Mouse (Mus musculus) embryonic facial prominence, embryonic 11.5 days (tissue): Measurements from ENCODE around the gene Nr1i3. TPM values are rescaled to one million over a fixed set of nuclear protein-coding genes. Genes with fewer than 3 reads are reported as not detected.

Source experiments
- ATAC-seq: fragments of 200-750 bp; cut with Nextera tagmentation; replicated peaks from 2 replicates; pipeline ENCODE4 v1.8.0; 2017; ENCODE audit warnings: low read depth; ENCODE audit not compliant: insufficient number of reproducible peaks, low FRiP score, low TSS enrichment
- DNase-seq: peaks from one replicate; pipeline ENCODE4 v3.0.0-alpha.2; 2015; ENCODE audit warnings: low spot score
- H3K27ac ChIP-seq: fragments of 300-500 bp; sonication (generic); replicated peaks from 2 replicates; pipeline ENCODE4 v1.5.1; 2014; ENCODE audit warnings: mild to moderate bottlenecking, low read depth, low read length, control low read depth
- H3K27me3 ChIP-seq: fragments of 300-500 bp; sonication (generic); 2 replicates; pipeline ENCODE4 v1.6.1; 2014; ENCODE audit warnings: mild to moderate bottlenecking, low read length, moderate library complexity, mixed read lengths; ENCODE audit not compliant: control insufficient read depth, insufficient read depth
- H3K36me3 ChIP-seq: fragments of 300-500 bp; sonication (generic); replicated peaks from 2 replicates; pipeline ENCODE4 v1.6.1; 2014; ENCODE audit warnings: low read depth, mild to moderate bottlenecking, low read length, moderate library complexity, mixed read lengths; ENCODE audit not compliant: control insufficient read depth, insufficient read depth
- H3K4me1 ChIP-seq: fragments of 300-500 bp; sonication (generic); 2 replicates; pipeline ENCODE4 v1.6.1; 2014; ENCODE audit warnings: low read length, mixed read lengths; ENCODE audit not compliant: control insufficient read depth, insufficient read depth
- H3K4me2 ChIP-seq: fragments of 300-500 bp; sonication (generic); 2 replicates; pipeline ENCODE4 v1.6.1; 2014; ENCODE audit warnings: low read depth, mild to moderate bottlenecking, control low read depth, low read length, moderate library complexity
- H3K4me3 ChIP-seq: fragments of 300-500 bp; sonication (generic); 2 replicates; pipeline ENCODE4 v1.5.1; 2014; ENCODE audit warnings: low read depth, low read length, control low read depth
- H3K9ac ChIP-seq: fragments of 300-500 bp; sonication (generic); replicated peaks from 2 replicates; pipeline ENCODE4 v1.6.1; 2014; ENCODE audit warnings: mild to moderate bottlenecking, control low read depth, low read length
- H3K9me3 ChIP-seq: fragments of 300-500 bp; sonication (generic); replicated peaks from 2 replicates; pipeline ENCODE4 v1.6.1; 2016; ENCODE audit warnings: mild to moderate bottlenecking, low read length, inconsistent platforms, mixed read lengths; ENCODE audit not compliant: control insufficient read depth
- WGBS: fragments of 180-500 bp; shearing (Covaris S2); extraction: QIAGEN DNeasy Blood & Tissue Kit; methylation state at CpG from one replicate; pipeline ENCODE4 v1.1.7; 2014; 5-methylcytosine and 5-hydroxymethylcytosine counted together
- polyA plus RNA-seq: library from polyadenylated mRNA; unstranded; fragments of >200 nt; fragmentation: Nextera tagmentation; extraction: Ambion mirVana; gene quantifications from 2 replicates; pipeline ENCODE4 v1.2.1, GENCODE M21; 2014

Nr1i3 gene
- polyA plus RNA-seq: 0.22 and 0.26 TPM in 2 replicates

DNA sequence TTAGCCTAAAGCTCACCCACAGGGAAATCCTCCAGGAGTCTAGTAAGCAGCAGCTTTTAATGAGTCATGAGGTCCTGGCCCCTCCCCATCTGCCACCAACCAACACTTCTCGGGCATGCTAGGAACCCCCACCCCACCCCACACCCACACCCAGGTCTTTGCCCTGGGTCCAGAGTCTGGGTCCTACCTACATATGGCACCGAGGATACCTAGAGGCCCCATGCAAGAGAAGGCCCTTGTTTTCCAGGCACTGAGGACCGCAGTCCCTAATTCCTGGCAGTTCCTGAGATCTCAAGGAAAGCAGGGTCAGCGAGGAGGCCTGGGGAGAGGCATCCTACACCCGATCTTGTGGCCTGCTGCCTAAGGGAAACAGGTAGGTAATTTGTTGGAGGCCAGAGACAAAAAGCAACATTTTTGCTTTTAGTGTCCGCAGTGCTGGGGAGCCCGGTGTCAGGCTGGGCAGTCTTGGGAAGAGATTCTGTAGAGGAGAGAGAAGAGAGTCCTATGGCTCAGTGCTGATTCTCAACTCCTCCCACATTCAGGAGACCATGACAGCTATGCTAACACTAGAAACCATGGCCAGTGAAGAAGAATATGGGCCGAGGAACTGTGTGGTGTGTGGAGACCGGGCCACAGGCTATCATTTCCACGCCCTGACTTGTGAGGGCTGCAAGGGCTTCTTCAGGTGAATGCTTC is at the start of gene Nr1i3:
Gene Nr1i3 (plus strand): TSS at position 170 of the 696 bp plus-strand sequence.
- 72% methylated on average over 10 of the region's 10 CpGs for WGBS
- ATAC-seq (no peak), DNase-seq (no peak)
- Histone ChIP-seq H3K9ac (no peak within 1 kb of the TSS), H3K27me3 (no peaks in the 10 kb centered on the region), H3K27ac (no peak within 1 kb of the TSS), H3K4me1 (no peaks in the 10 kb centered on the region), H3K9me3 (no peaks in the 10 kb centered on the region), H3K4me3 (no peak within 1 kb of the TSS), H3K36me3 (no peaks in the 10 kb centered on the region), H3K4me2 (no peak within 1 kb of the TSS)

DNA sequence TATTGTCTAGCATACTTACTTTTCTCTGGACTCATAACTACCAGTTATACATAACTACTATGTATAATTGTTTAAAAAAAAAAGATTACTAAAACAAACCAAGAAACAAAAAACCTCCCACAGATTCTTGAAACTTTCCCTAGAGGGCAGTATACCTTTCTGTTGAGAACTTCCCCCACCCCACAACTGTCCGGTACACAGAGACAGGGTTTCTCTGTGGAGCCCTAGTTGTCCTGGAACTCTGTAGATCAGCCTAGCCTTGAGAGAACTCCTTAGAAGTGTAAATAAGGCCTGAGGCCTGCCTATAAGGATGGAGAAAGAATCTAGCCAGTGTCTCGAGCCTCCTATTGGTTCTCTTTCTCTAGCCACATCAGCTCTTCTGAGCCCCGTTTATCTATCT is 49.5 kb upstream of the Nr1i3 start:
- no peaks in the 10 kb centered on the region for H3K36me3 ChIP-seq
- no peak overlapping the region for H3K27ac ChIP-seq
- ATAC-seq (no peak), DNase-seq (peak; percentile 58)
- H3K4me1 ChIP-seq: no peaks in the 10 kb centered on the region
- no peak overlapping the region for H3K9ac ChIP-seq
- peaks cover 6% of the 10 kb centered on the region; the same call in 1 of the 2 replicates for H3K27me3 ChIP-seq
- H3K4me2 ChIP-seq: no peak overlapping the region
- WGBS: 43% methylated on average over 3 of the region's 3 CpGs
- no peak overlapping the region for H3K4me3 ChIP-seq
- H3K9me3 ChIP-seq: no peaks in the 10 kb centered on the region

DNA sequence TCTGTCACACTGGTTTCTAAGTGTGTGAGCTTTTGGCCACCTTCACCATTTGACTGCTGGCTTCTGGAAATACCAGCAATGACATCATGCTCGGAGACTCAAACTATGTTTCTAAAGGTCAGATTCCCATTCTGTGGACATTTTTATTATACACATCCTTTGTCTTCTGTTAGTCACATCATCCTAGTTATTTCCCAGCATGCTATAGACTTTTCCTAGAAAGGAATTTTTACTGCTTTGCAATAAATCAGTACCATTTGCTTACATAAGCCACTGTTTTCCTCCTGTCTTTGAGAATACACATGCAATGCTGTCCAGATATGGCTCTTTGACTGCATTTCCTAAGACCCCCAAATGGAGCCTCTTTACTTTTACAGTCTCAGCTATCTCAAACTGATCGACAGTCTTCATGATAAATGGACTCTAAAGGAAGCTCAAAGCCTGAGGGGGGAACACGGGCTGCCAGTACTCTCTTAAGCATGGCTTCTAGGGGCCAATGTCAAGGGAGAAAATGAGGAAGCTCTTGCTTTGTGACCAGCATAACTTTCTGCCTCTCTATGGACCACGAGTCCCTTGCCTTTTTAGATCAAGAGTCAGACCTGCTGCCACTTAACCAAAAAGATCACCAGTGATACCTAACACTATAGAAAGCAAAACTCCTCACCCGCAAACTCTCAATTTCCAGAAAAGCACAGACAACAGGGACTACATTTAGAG is 48.0 kb upstream of the Nr1i3 start:
- H3K4me2 ChIP-seq: no peak overlapping the region
- no peaks in the 10 kb centered on the region for H3K9me3 ChIP-seq
- no peak overlapping the region for H3K9ac ChIP-seq
- no peaks in the 10 kb centered on the region for H3K4me1 ChIP-seq
- DNase-seq (no peak), ATAC-seq (no peak)
- H3K27ac ChIP-seq: no peak overlapping the region
- H3K4me3 ChIP-seq: no peak overlapping the region
- no peaks in the 10 kb centered on the region for H3K36me3 ChIP-seq
- no peaks in the 10 kb centered on the region for H3K27me3 ChIP-seq
- 81% methylated on average over 5 of the region's 5 CpGs for WGBS

DNA sequence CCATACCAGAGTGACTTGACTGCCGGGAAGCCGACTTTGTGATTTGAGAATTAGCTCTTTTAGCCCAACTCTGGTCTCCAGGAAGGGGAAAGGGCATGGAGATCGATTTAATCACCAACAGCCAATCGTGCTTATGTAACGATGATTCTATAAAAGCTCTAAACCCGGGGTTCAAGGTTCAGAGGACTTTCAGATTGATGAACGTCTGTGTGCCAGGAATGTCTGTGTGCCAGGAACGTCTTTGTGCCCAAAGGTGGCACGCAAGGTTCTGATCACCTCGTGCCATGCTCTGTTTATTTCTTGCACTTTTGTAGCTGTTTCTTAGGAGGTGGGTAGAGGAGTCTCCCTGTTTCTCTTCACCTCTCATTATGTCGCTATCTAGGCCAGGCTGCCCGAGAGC is 44.9 kb upstream of the Nr1i3 start:
- ATAC-seq (no peak), DNase-seq (no peak)
- Histone ChIP-seq H3K4me1 (no peaks in the 10 kb centered on the region), H3K4me3 (no peak overlapping the region), H3K36me3 (no peaks in the 10 kb centered on the region), H3K4me2 (no peak overlapping the region), H3K9ac (no peak overlapping the region), H3K27ac (no peak overlapping the region), H3K27me3 (no peaks in the 10 kb centered on the region), H3K9me3 (no peaks in the 10 kb centered on the region)
- 84% methylated on average over 12 of the region's 12 CpGs for WGBS

DNA sequence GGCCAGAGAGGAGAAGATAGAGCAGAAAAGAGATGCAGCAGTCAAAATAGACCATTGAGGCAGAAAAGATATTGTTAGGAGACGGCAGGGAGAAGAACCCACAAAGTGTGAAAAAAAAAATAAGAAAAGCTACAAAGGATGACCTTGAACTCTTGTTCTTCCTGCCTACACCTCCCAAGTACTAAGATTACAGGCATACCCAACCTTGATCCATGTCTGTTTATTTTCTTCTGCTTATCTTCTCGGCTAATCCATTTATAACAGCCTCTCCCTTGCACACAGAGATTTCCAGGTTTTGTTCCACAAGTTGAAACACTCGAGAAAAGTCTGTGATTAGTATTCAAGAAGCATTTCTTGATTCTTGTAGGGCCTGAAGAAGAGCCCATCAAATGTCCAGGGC is 43.9 kb upstream of the Nr1i3 start:
- Histone ChIP-seq H3K36me3 (no peaks in the 10 kb centered on the region), H3K4me1 (no peaks in the 10 kb centered on the region), H3K27ac (no peak overlapping the region), H3K4me2 (no peak overlapping the region), H3K9ac (no peak overlapping the region), H3K9me3 (no peaks in the 10 kb centered on the region), H3K4me3 (no peak overlapping the region), H3K27me3 (no peaks in the 10 kb centered on the region)
- ATAC-seq (no peak), DNase-seq (no peak)
- 66% methylated on average over 3 of the region's 3 CpGs for WGBS

DNA sequence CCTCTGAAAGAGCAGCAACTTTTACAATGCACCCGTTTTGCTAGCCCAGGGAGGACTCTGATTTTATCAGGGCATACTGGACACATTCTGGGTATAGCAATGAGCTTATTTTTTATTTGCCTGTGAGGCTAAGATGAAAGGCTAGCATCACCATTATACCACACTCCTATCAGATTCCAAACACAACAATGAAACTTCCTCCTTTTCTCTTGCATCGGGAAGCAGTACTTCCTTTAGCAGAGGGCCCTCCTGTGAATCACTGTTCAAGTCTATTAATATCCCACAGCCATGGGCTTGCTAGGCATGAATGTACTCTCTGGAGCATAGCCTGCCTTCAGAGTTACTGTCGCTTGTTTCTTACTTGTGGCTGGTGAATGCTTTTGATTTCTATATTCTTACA is 42.6 kb upstream of the Nr1i3 start:
- H3K4me3 ChIP-seq: no peak overlapping the region
- no peak overlapping the region for H3K4me2 ChIP-seq
- no peak for ATAC-seq
- no peaks in the 10 kb centered on the region for H3K36me3 ChIP-seq
- H3K27me3 ChIP-seq: no peaks in the 10 kb centered on the region
- DNase-seq: no peak
- H3K9me3 ChIP-seq: no peaks in the 10 kb centered on the region
- no peak overlapping the region for H3K9ac ChIP-seq
- no peaks in the 10 kb centered on the region for H3K4me1 ChIP-seq
- H3K27ac ChIP-seq: no peak overlapping the region
- 56% methylated on average over 3 of the region's 3 CpGs for WGBS

DNA sequence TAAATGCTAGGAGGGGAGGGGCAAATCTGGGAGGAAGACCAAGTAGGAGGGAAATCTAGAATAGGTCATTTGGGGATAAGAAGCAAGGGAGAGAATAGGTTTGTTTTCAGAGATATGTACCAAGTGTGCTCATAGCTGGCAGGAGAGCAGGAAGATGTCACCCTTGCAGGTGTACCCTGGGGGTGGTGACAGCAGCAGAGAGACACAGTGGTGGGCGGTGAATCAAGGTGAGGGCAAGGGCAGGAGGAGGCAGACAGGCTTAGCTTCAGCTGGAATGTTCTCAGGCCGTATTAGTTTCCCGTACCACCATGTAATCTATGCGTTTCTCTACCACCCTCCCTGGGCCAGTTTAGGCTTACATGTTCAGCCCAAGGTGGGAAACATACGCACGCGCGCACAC is 41.0 kb upstream of the Nr1i3 start:
- no peak for ATAC-seq
- no peak overlapping the region for H3K27ac ChIP-seq
- H3K9me3 ChIP-seq: no peaks in the 10 kb centered on the region
- H3K9ac ChIP-seq: no peak overlapping the region
- no peaks in the 10 kb centered on the region for H3K27me3 ChIP-seq
- DNase-seq: no peak
- H3K4me2 ChIP-seq: no peak overlapping the region
- no peaks in the 10 kb centered on the region for H3K36me3 ChIP-seq
- 88% methylated on average over 8 of the region's 8 CpGs for WGBS
- H3K4me1 ChIP-seq: no peaks in the 10 kb centered on the region
- no peak overlapping the region for H3K4me3 ChIP-seq

DNA sequence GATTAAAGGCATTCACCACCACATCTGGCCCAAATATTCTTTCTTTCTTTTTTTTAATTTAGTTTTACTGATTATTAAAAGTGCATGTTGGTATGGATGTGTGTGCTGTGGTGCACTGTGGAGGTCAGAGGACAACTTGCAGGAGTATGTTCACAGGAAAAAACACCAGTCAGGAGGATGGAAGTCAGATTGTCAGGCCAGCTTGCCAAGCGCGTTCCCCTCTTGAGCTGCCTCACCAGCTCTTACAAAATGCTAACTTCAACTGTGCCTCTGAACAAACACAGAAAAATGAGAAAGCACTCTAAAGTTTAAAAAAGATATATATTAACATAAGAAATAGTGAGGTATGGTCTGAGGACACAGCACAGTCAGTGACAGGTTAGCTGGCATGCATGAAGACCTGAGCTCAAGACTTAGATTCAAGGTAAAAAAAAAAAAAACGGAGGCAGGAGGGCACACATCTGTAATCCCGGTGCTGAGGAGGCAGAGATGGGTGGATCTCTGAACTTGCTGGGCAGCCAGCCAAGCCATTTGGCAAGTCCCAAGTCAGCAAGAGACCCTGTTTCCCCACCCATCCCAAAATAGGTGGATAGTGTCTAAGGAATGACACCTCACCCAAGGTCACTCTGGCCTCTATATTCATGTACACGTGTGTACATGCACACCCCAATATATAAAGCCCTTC is 34.1 kb upstream of the Nr1i3 start:
- ATAC-seq (no peak), DNase-seq (no peak)
- Histone ChIP-seq H3K4me1 (no peaks in the 10 kb centered on the region), H3K9ac (no peak overlapping the region), H3K27ac (no peak overlapping the region), H3K27me3 (no peaks in the 10 kb centered on the region), H3K4me2 (no peak overlapping the region), H3K4me3 (no peak overlapping the region), H3K9me3 (no peaks in the 10 kb centered on the region), H3K36me3 (no peaks in the 10 kb centered on the region)
- WGBS: 87% methylated on average over 5 of the region's 5 CpGs
